In the genomic region with DNA sequence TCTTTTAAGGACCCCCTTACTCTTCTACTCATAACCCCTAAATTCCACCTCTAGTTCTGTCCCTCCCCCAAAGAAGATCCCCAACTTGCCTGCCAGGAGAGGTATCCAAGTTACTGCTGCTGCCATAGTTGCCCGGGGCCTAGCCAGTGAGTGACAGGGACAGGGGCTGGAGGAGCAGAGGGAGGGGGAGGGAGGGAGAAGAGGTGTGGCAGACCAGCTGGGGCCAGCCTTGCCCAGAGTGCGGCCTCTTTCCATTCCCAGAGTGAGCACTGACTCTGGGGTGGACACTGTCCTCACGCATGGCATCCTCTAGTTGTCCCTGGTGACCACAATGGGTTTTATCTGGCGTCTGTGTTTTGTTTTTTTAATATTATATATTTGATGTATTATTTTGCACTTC, we compare ENCODE assay signal across 21 mouse cellular contexts. TPM values are rescaled to one million over a fixed set of nuclear protein-coding genes. Genes with fewer than 3 reads are reported as not detected.
DNase-seq lines count a peak whose midpoint lies in the region; ATAC-seq and TF ChIP-seq lines count a peak whose summit lies in the region.
"Had no signal": no experiment of that assay in that cellular context is flagged by ENCODE, and none has a peak within 500 bp of the region (broad histone marks: within the 10 kb centered on the region; RNA-seq: fewer than 3 reads in every experiment).

No protein-coding gene starts in this region.

- peak overlapping the region; percentile 64 for H3K4me2 ChIP-seq in heart, postnatal 0 days (ENCODE audit: low read depth, low read length)

- no peaks in the 10 kb centered on the region for H3K79me2 ChIP-seq in C2C12 (ENCODE audit: control insufficient read depth, insufficient read depth)

- H3K9ac ChIP-seq in heart, postnatal 0 days (replicated peaks; ENCODE audit: low read depth, low read length), result peak overlapping the region; percentile 41

- 33% methylated on average over 4 of the region's 4 CpGs for WGBS in heart, postnatal 0 days

- intact Hi-C loops in gastrocnemius, adult 2 months (cut with DNase I), result no loop called here

- H3ac ChIP-seq in C2C12 (ENCODE audit: control insufficient read depth, insufficient read length, low read depth), result no peak overlapping the region

- H3K27me3 ChIP-seq in C2C12 (ENCODE audit: control insufficient read depth, insufficient read depth, insufficient read length), result peaks cover 3% of the 10 kb centered on the region
- H3K27me3 ChIP-seq in heart, postnatal 0 days (ENCODE audit: control insufficient read depth, insufficient read depth, low read length), result no peaks in the 10 kb centered on the region

- no peaks in the 10 kb centered on the region for H3K79me3 ChIP-seq in C2C12 (ENCODE audit: low read depth)

- no peaks in the 10 kb centered on the region for H3K36me3 ChIP-seq in C2C12 (ENCODE audit: control insufficient read depth, insufficient read depth)
- H3K36me3 ChIP-seq in heart, postnatal 0 days (replicated peaks; ENCODE audit: control insufficient read depth, insufficient read depth, low read length), result no peaks in the 10 kb centered on the region

- no peaks in the 10 kb centered on the region for H3K9me3 ChIP-seq in heart, postnatal 0 days (replicated peaks; ENCODE audit: control insufficient read depth, low read length)
- H3K9me3 ChIP-seq: megakaryocyte, embryonic 14.5 days had no signal

- no peak for TF ChIP-seq EP300 in heart, postnatal 0 days (IDR thresholded peaks at IDR 0.05; ENCODE audit: low read depth)

- DNase-seq in heart, adult 11 months, result peak; percentile 96
- no peak for DNase-seq in heart, adult 9 months (ENCODE audit: low spot score in 2 of 2)
- DNase-seq in gastrocnemius, adult 2 months, result peak; percentile 87
- DNase-seq in heart, postnatal 0 days (ENCODE audit: low spot score), result peak; percentile 55
- DNase-seq in adrenal gland, adult 2 months, result no peak
- DNase-seq: adrenal gland, postnatal 14 days; B cell, adult 2 months; cerebellum, postnatal 36 days; kidney, adult 11 months; kidney, postnatal 25 days; liver; lung, adult 2 months; right cerebral cortex, postnatal 14 days; thymus, adult 2 months had no signal

- TF ChIP-seq CTCF in C2C12 (IDR thresholded peaks at IDR 0.05; ENCODE audit: control insufficient read depth, insufficient read depth, insufficient read length), result no peak
- no peak for TF ChIP-seq CTCF in gastrocnemius, adult 2 months (IDR thresholded peaks at IDR 0.05)
- TF ChIP-seq CTCF in heart, postnatal 0 days (IDR thresholded peaks at IDR 0.05; ENCODE audit: low read depth), result no peak

- ATAC-seq in heart, postnatal 0 days (ENCODE audit: insufficient read depth, low read depth), result peak; percentile 73
- no peak for ATAC-seq in erythroid progenitor cell, adult 5-6 weeks (replicated peaks; ENCODE audit: low FRiP score, poor library complexity, severe bottlenecking)
- no peak for ATAC-seq in megakaryocyte progenitor cell, adult 5-6 weeks (replicated peaks; ENCODE audit: poor library complexity)

- H3K27ac ChIP-seq in gastrocnemius, adult 2 months, result peak overlapping the region; percentile 97
- H3K27ac ChIP-seq in heart, postnatal 0 days (ENCODE audit: low read depth), result peak overlapping the region; percentile 87

- peaks cover 22% of the 10 kb centered on the region; the same call in 1 of the 2 replicates for H3K4me1 ChIP-seq in heart, postnatal 0 days (ENCODE audit: control insufficient read depth, insufficient read depth)

- H3K4me3 ChIP-seq in C2C12 (ENCODE audit: insufficient read depth, poor library complexity, severe bottlenecking), result no peak overlapping the region
- peak overlapping the region; percentile 77 for H3K4me3 ChIP-seq in gastrocnemius, adult 2 months
- H3K4me3 ChIP-seq in heart, postnatal 0 days (ENCODE audit: low read depth, low read length), result peak overlapping the region; percentile 42
- H3K4me3 ChIP-seq: megakaryocyte, embryonic 14.5 days had no signal

TF ChIP-seq in C2C12, 6 proteins besides CTCF, POLR2A, EP300 and RAD21:
- TF ChIP-seq MYOD1 (IDR thresholded peaks at IDR 0.05; ENCODE audit: control insufficient read depth, insufficient read length, low read depth) (peak; percentile 10), USF1 (IDR thresholded peaks at IDR 0.05; ENCODE audit: low read depth) (no peak)

RNA-seq across cellular contexts. Expression of a gene that starts 2.8 kb away (rescaled TPM):
- polyA plus RNA-seq in C2C12 (2012; fragmentation: generic; extraction: Trizol), result 5.3 TPM
- 100 to 1,000 TPM; 252 to 278 TPM for total RNA-seq in gastrocnemius, adult 2 months (2021)
- 47.5 and 313 TPM in 2 replicates for total RNA-seq in heart, postnatal 0 days (2014; rRNA removed; ENCODE audit: low replicate concordance)
- 62.2 and 62.4 TPM in 2 replicates for polyA plus RNA-seq in heart, postnatal 0 days (2015; fragmentation: Nextera tagmentation; extraction: Ambion mirVana)
- not detected for total RNA-seq in adrenal gland, adult 2 months (2021)
- polyA plus RNA-seq in adrenal gland, adult 2 months (2012; rRNA removed), result 0.79 and 0.95 TPM in 2 replicates
- total RNA-seq in erythroid progenitor cell, adult 5-6 weeks (2015; ENCODE audit: low replicate concordance), result not detected in 2 replicates
- not detected in 2 replicates for total RNA-seq in erythroid progenitor cell, adult 5-6 weeks (2017; ENCODE audit: low replicate concordance)
- not detected in 2 replicates for total RNA-seq in megakaryocyte progenitor cell, adult 5-6 weeks (2015)
- total RNA-seq in megakaryocyte progenitor cell, adult 5-6 weeks (2017), result not detected in 2 replicates
- total RNA-seq: adrenal gland, postnatal 14 days; ES-E14; neutrophil, adult 5-6 weeks had no signal

RNA-seq across cellular contexts. Expression of a gene that starts 5.9 kb away (rescaled TPM):
- not detected for polyA plus RNA-seq in C2C12 (2012; fragmentation: generic; extraction: Trizol)
- total RNA-seq in gastrocnemius, adult 2 months (2021), result not detected
- not detected in 2 replicates for total RNA-seq in heart, postnatal 0 days (2014; rRNA removed; ENCODE audit: low replicate concordance)
- 0.27 TPM in 1 of 2 replicates, not detected in the other for polyA plus RNA-seq in heart, postnatal 0 days (2015; fragmentation: Nextera tagmentation; extraction: Ambion mirVana)
- total RNA-seq in adrenal gland, adult 2 months (2021), result not detected
- polyA plus RNA-seq in adrenal gland, adult 2 months (2012; rRNA removed), result not detected in 2 replicates
- not detected in 2 replicates for total RNA-seq in erythroid progenitor cell, adult 5-6 weeks (2015; ENCODE audit: low replicate concordance)
- not detected in 2 replicates for total RNA-seq in erythroid progenitor cell, adult 5-6 weeks (2017; ENCODE audit: low replicate concordance)
- total RNA-seq in megakaryocyte progenitor cell, adult 5-6 weeks (2015), result not detected in 2 replicates
- not detected in 2 replicates for total RNA-seq in megakaryocyte progenitor cell, adult 5-6 weeks (2017)
- total RNA-seq: adrenal gland, postnatal 14 days; ES-E14; layer of hippocampus, postnatal 25 days; neutrophil, adult 5-6 weeks had no signal
- polyA plus RNA-seq: lung, adult 2 months had no signal

RNA-seq across cellular contexts. Expression of a gene that starts 17.5 kb away (rescaled TPM):
- polyA plus RNA-seq in C2C12 (2012; fragmentation: generic; extraction: Trizol), result 31.8 TPM
- total RNA-seq in gastrocnemius, adult 2 months (2021), result 10 to 100 TPM; 18.3 to 25.7 TPM
- total RNA-seq in heart, postnatal 0 days (2014; rRNA removed; ENCODE audit: low replicate concordance), result 27.6 and 38.6 TPM in 2 replicates
- 4.5 and 4.7 TPM in 2 replicates for polyA plus RNA-seq in heart, postnatal 0 days (2015; fragmentation: Nextera tagmentation; extraction: Ambion mirVana)
- total RNA-seq in adrenal gland, adult 2 months (2021), result 100 to 1,000 TPM; 101 to 148 TPM
- 61.6 and 64.6 TPM in 2 replicates for polyA plus RNA-seq in adrenal gland, adult 2 months (2012; rRNA removed)
- total RNA-seq in erythroid progenitor cell, adult 5-6 weeks (2015; ENCODE audit: low replicate concordance), result 59.5 and 71.4 TPM in 2 replicates
- 98.2 and 125 TPM in 2 replicates for total RNA-seq in erythroid progenitor cell, adult 5-6 weeks (2017; ENCODE audit: low replicate concordance)
- 43.9 and 46.6 TPM in 2 replicates for total RNA-seq in megakaryocyte progenitor cell, adult 5-6 weeks (2015)
- total RNA-seq in megakaryocyte progenitor cell, adult 5-6 weeks (2017), result 81.9 and 107 TPM in 2 replicates

RNA-seq across cellular contexts. Expression of a gene that starts 36.4 kb away (rescaled TPM):
- polyA plus RNA-seq in C2C12 (2012; fragmentation: generic; extraction: Trizol), result 14.0 TPM
- under 1 TPM; 0.28 to 0.42 TPM for total RNA-seq in gastrocnemius, adult 2 months (2021)
- total RNA-seq in heart, postnatal 0 days (2014; rRNA removed; ENCODE audit: low replicate concordance), result 6.2 and 9.5 TPM in 2 replicates
- polyA plus RNA-seq in heart, postnatal 0 days (2015; fragmentation: Nextera tagmentation; extraction: Ambion mirVana), result 4.6 and 4.8 TPM in 2 replicates
- total RNA-seq in adrenal gland, adult 2 months (2021), result 1 to 10 TPM; 2.5 to 4.5 TPM
- 12.9 and 13.5 TPM in 2 replicates for polyA plus RNA-seq in adrenal gland, adult 2 months (2012; rRNA removed)
- 103 TPM in 2 replicates for total RNA-seq in erythroid progenitor cell, adult 5-6 weeks (2015; ENCODE audit: low replicate concordance)
- 98.7 and 99.2 TPM in 2 replicates for total RNA-seq in erythroid progenitor cell, adult 5-6 weeks (2017; ENCODE audit: low replicate concordance)
- total RNA-seq in megakaryocyte progenitor cell, adult 5-6 weeks (2015), result 2.3 and 6.1 TPM in 2 replicates
- 0.92 and 2.6 TPM in 2 replicates for total RNA-seq in megakaryocyte progenitor cell, adult 5-6 weeks (2017)

RNA-seq across cellular contexts. Expression of a gene that starts 37.3 kb away (rescaled TPM):
- polyA plus RNA-seq in C2C12 (2012; fragmentation: generic; extraction: Trizol), result 2.3 TPM
- 100 to 1,000 TPM; 154 to 483 TPM for total RNA-seq in gastrocnemius, adult 2 months (2021)
- total RNA-seq in heart, postnatal 0 days (2014; rRNA removed; ENCODE audit: low replicate concordance), result 263 and 322 TPM in 2 replicates
- polyA plus RNA-seq in heart, postnatal 0 days (2015; fragmentation: Nextera tagmentation; extraction: Ambion mirVana), result 334 and 345 TPM in 2 replicates
- total RNA-seq in adrenal gland, adult 2 months (2021), result 10 to 100 TPM; 34.5 to 82.8 TPM
- 40.1 and 42.9 TPM in 2 replicates for polyA plus RNA-seq in adrenal gland, adult 2 months (2012; rRNA removed)
- 1.4 and 2.1 TPM in 2 replicates for total RNA-seq in erythroid progenitor cell, adult 5-6 weeks (2015; ENCODE audit: low replicate concordance)
- total RNA-seq in erythroid progenitor cell, adult 5-6 weeks (2017; ENCODE audit: low replicate concordance), result 0.90 and 1.9 TPM in 2 replicates
- not detected in 2 replicates for total RNA-seq in megakaryocyte progenitor cell, adult 5-6 weeks (2015)
- 0.07 TPM in 1 of 2 replicates, not detected in the other for total RNA-seq in megakaryocyte progenitor cell, adult 5-6 weeks (2017)
- total RNA-seq: neutrophil, adult 5-6 weeks had no signal

Comparison
In these comparisons a context has a peak if more than half of its experiments do, and no peak if none do; other contexts are left out.
1. DNase-seq: peak in heart, adult 11 months (single experiment), gastrocnemius, adult 2 months (single experiment) and heart, postnatal 0 days (single experiment); none in heart, adult 9 months (0 of 2) and adrenal gland, adult 2 months (single experiment).
2. RNA of a gene that starts 2.8 kb away (total RNA-seq): 47.5 to 313 TPM in heart, postnatal 0 days and 252 to 278 TPM in gastrocnemius, adult 2 months; not detected in adrenal gland, adult 2 months, not detected in erythroid progenitor cell, adult 5-6 weeks and not detected in megakaryocyte progenitor cell, adult 5-6 weeks; every median in the first group is over 10 times any median in the second.